Mouse (Mus musculus) heart, embryonic 11.5 days (tissue): ENCODE results near the gene Morn2. TPM values are rescaled to one million over a fixed set of nuclear protein-coding genes. Genes with fewer than 3 reads are reported as not detected.

Experiments used
- ATAC-seq: fragments of 200-750 bp; cut with Nextera tagmentation; replicated peaks from 2 replicates; pipeline ENCODE4 v1.8.0; 2017; ENCODE audit warnings: moderate library complexity; ENCODE audit not compliant: insufficient number of reproducible peaks, low FRiP score, low TSS enrichment
- H3K27ac ChIP-seq: fragments of 300-500 bp; sonication (generic); 2 replicates; pipeline ENCODE4 v1.5.1; 2014; ENCODE audit warnings: mild to moderate bottlenecking, low read depth, low read length
- H3K27me3 ChIP-seq: fragments of 300-500 bp; sonication (generic); 2 replicates; pipeline ENCODE4 v1.6.1; 2014; ENCODE audit warnings: mild to moderate bottlenecking, low read length, mixed read lengths; ENCODE audit not compliant: control insufficient read depth, insufficient read depth
- H3K36me3 ChIP-seq: fragments of 300-500 bp; sonication (generic); 2 replicates; pipeline ENCODE4 v1.6.1; 2014; ENCODE audit warnings: mild to moderate bottlenecking, low read length, moderate library complexity, mixed read lengths; ENCODE audit not compliant: control insufficient read depth, insufficient read depth
- H3K4me1 ChIP-seq: fragments of 300-500 bp; sonication (generic); 2 replicates; pipeline ENCODE4 v1.6.1; 2014; ENCODE audit warnings: low read length; ENCODE audit not compliant: control insufficient read depth, insufficient read depth
- H3K4me2 ChIP-seq: fragments of 300-500 bp; sonication (generic); 2 replicates; pipeline ENCODE4 v1.6.1; 2014; ENCODE audit warnings: mild to moderate bottlenecking, moderate library complexity
- H3K4me3 ChIP-seq: fragments of 300-500 bp; sonication (generic); 2 replicates; pipeline ENCODE4 v1.5.1; 2014; ENCODE audit warnings: low read depth, low read length
- H3K9ac ChIP-seq: fragments of 300-500 bp; sonication (generic); 2 replicates; pipeline ENCODE4 v1.6.1; 2014; ENCODE audit warnings: mild to moderate bottlenecking, low read depth, low read length, moderate library complexity
- H3K9me3 ChIP-seq: fragments of 300-500 bp; sonication (generic); replicated peaks from 2 replicates; pipeline ENCODE4 v1.6.1; 2016; ENCODE audit warnings: low read length; ENCODE audit not compliant: control insufficient read depth
- WGBS: fragments of 180-500 bp; shearing (Covaris S2); extraction: QIAGEN DNeasy Blood & Tissue Kit; methylation state at CpG from one replicate; pipeline ENCODE4 v1.1.7; 2014; ENCODE audit not compliant: insufficient replicate concordance; 5-methylcytosine and 5-hydroxymethylcytosine counted together
- polyA plus RNA-seq: library from polyadenylated mRNA; unstranded; fragments of >200 nt; fragmentation: Nextera tagmentation; extraction: Ambion mirVana; gene quantifications from 2 replicates; pipeline ENCODE4 v1.2.1, GENCODE M21; 2014

Morn2 gene
- 18.9 TPM in 2 replicates for polyA plus RNA-seq

DNA sequence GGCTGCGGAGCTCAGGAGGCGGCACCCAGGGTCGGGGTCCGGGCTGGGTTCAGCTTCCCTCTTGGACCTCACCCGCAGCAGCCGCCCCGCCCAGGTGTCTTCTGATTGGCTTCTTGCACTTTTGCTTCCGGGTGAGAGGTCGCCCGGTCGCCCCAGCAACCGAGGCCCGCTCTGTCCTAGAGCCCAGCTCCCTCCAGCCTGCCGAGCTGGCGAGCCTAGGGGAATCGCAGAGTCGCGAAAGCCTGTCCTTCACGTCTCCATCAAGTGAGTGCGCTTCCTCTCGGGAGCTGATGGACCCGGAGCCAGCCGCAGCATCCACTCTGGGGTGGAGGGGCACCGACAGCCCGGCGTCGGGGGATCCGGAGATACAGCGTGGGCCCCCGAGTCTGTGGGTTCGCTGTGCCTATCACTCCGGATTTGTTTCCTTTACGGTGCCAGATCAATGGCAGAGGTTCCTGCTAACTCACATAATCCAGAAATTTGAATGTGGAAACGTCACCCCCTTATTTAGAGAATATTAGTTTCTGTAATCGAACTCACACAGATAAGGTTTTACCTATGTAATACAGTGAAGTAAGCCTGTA is at the start of gene Morn2, which contains the start of gene Dhx57:
TSS of gene Morn2 (plus strand) at position 130 of the 584 bp plus-strand sequence.
TSS of gene Dhx57 (minus strand) at position 403 of the 584 bp plus-strand sequence.
- Histone ChIP-seq H3K9ac (peak within 1 kb of the TSS; percentile 91), H3K9me3 (no peaks in the 10 kb centered on the region)
- WGBS, result 1% methylated on average over 35 of the region's 35 CpGs

DNA sequence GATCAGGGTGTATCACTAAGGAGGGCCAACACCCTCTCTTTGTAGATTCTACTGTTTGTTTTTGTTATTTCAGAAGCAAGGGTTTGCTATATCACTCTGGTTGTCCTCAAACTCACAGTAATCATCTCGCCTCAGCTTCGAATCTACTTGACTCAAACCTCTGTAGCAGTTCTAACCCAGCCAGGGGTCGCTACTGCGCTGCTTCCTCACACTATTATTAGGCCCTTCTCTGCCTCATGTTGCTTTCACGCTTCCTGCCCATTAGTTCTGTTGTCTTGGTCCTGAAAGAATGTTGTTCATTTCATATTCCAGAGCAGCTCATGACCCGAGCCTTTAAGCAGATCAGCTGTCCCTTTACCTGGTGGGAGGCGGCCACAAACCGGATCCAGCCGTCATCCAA is 48.4 kb upstream of the Morn2 start:
- Histone ChIP-seq H3K4me1 (no peaks in the 10 kb centered on the region), H3K4me2 (no peak overlapping the region), H3K9ac (no peak overlapping the region), H3K27ac (no peak overlapping the region), H3K4me3 (no peak overlapping the region), H3K9me3 (no peaks in the 10 kb centered on the region), H3K36me3 (peaks cover 39% of the 10 kb centered on the region), H3K27me3 (no peaks in the 10 kb centered on the region)
- WGBS, result 87% methylated on average over 9 of the region's 9 CpGs
- no peak for ATAC-seq

More for the DNA sequence above, at the start of gene Morn2, which contains the start of gene Dhx57:
- ATAC-seq, result peak; percentile 99
- Histone ChIP-seq H3K4me2 (peak within 1 kb of the TSS; percentile 83), H3K4me3 (peak within 1 kb of the TSS; percentile 82), H3K27me3 (no peaks in the 10 kb centered on the region), H3K4me1 (peaks cover 5% of the 10 kb centered on the region; the same call in 1 of the 2 replicates), H3K27ac (peak within 1 kb of the TSS; percentile 81), H3K36me3 (no peaks in the 10 kb centered on the region)

DNA sequence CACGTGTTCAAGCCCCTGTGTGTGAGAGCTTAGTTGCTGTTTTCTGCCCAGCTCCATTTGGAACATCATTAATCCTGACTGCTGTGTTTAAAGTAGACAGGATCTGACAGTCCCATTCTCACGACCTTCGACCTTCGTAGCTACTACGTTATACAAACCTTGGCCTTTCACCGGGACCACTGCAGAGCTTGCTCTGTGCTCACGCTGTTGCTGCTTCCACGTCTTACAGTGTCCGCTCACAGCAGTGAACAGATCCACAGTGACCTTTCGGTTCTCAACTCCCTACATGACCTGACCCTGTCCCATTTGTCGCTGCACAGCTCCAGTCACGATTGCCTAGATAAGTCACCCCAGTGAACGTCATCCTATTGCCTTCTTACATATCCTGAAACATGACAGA is 46.9 kb upstream of the Morn2 start:
- peaks cover 40% of the 10 kb centered on the region for H3K36me3 ChIP-seq

DNA sequence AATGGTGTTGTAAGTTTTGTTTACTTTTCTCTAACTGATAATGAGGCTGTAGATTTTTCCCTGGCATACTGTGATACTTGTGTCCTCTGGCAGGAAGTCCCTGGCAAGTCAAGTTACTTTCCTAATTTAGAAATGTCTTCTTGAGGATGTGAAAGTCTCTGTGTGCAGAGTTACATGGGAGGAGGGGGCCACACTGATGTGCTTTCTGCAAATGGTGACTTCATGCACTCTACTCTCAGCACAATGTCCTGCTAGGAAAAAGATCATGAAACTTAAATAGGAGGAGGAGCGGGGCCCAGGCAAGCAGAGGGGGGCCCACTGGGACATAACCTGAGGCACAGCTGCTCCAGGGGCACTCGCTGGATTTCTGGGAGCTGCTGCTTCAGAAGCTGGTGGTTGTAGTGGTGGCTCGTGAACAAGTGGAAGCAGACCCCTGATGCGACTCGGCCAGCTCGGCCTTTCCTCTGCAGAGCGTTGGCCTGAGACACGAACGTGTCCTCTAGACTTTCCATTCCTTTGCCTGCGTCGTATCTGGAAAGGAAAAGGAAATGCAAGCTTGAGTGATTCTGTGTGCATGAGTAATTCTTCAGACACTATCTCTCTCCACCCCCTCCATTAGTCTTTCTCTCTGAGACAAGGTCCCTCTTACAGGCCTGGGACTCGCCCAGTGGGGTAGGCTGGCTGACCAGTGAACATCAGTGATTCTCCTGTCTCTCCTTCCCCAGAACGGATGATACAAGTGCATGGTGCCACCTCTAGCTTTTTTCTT is 37.1 kb upstream of the Morn2 start:
- no peak; the same call in 1 of the 2 replicates for ATAC-seq
- peak overlapping the region; percentile 89 for H3K27ac ChIP-seq
- H3K4me1 ChIP-seq, result peaks cover 14% of the 10 kb centered on the region

More for the DNA sequence above, 46.9 kb upstream of the Morn2 start:
- ATAC-seq, result no peak
- H3K4me1 ChIP-seq, result no peaks in the 10 kb centered on the region
- no peaks in the 10 kb centered on the region for H3K9me3 ChIP-seq
- H3K4me2 ChIP-seq, result no peak overlapping the region
- no peak overlapping the region for H3K27ac ChIP-seq
- H3K9ac ChIP-seq, result no peak overlapping the region
- no peak overlapping the region for H3K4me3 ChIP-seq
- 69% methylated on average over 13 of the region's 13 CpGs for WGBS
- no peaks in the 10 kb centered on the region for H3K27me3 ChIP-seq

DNA sequence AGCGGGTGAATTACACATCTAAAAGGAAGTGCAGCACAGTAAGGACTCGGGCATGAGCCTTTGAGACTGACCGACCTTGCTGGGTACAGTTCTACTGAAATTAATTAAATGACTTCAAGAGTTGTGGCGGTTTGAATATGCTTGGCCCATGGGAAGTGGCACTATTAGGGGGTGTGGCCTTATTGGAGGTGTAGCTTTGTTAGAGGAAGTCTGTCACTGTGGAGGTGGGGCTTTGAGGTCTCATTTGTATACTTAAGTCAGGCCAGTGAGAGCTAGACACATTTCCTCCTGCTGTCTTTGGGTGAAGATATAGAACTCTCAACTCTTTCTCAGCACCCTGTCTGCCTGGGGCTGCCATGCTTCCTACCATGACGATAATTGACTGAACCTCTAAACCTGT is 35.6 kb upstream of the Morn2 start:
- H3K27me3 ChIP-seq, result no peaks in the 10 kb centered on the region
- H3K4me2 ChIP-seq, result no peak overlapping the region; the same call in 1 of the 2 replicates
- H3K9ac ChIP-seq, result no peak overlapping the region
- no peak for ATAC-seq
- H3K27ac ChIP-seq, result peak overlapping the region; percentile 81
- peaks cover 46% of the 10 kb centered on the region for H3K36me3 ChIP-seq
- peaks cover 14% of the 10 kb centered on the region for H3K4me1 ChIP-seq
- H3K9me3 ChIP-seq, result peaks cover 4% of the 10 kb centered on the region; the same call in 1 of the 2 replicates
- H3K4me3 ChIP-seq, result no peak overlapping the region
- 89% methylated on average over 5 of the region's 5 CpGs for WGBS

More for the DNA sequence above, 37.1 kb upstream of the Morn2 start:
- Histone ChIP-seq H3K36me3 (peaks cover 45% of the 10 kb centered on the region), H3K27me3 (no peaks in the 10 kb centered on the region), H3K9ac (0 out of 2 replicates have a peak overlapping the region, but pooled peaks have one; percentile 3), H3K9me3 (peaks cover 4% of the 10 kb centered on the region; the same call in 1 of the 2 replicates), H3K4me3 (no peak overlapping the region), H3K4me2 (0 out of 2 replicates have a peak overlapping the region, but pooled peaks have one; percentile 11)
- 57% methylated on average over 13 of the region's 13 CpGs for WGBS

DNA sequence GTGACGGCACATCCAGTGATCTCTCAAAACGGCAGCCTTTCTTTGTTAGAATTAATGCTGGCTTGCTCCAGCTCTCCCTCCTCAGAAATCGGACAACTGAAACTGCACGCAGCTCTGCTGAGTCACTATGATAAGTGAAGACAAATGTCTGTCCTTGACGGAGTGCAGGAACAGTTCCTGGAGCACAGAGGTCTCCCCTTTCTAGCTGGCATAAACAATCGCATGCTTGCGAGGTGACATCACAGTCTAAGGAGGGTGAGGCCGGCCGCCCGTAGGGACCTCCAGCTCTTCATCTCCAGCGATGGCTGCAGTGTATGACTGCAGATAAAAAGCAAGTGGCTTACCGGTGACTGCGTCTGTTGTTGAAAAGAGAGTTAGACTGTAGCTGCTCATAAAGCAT is 34.8 kb upstream of the Morn2 start:
- peak overlapping the region; percentile 81 for H3K27ac ChIP-seq
- H3K4me3 ChIP-seq, result no peak overlapping the region
- peak overlapping the region; percentile 23 for H3K4me2 ChIP-seq
- H3K27me3 ChIP-seq, result no peaks in the 10 kb centered on the region
- WGBS, result 10% methylated on average over 13 of the region's 13 CpGs
- peaks cover 4% of the 10 kb centered on the region; the same call in 1 of the 2 replicates for H3K9me3 ChIP-seq
- ATAC-seq, result peak; percentile 87
- peaks cover 45% of the 10 kb centered on the region for H3K36me3 ChIP-seq
- H3K9ac ChIP-seq, result peak overlapping the region; percentile 0
- peaks cover 14% of the 10 kb centered on the region for H3K4me1 ChIP-seq

DNA sequence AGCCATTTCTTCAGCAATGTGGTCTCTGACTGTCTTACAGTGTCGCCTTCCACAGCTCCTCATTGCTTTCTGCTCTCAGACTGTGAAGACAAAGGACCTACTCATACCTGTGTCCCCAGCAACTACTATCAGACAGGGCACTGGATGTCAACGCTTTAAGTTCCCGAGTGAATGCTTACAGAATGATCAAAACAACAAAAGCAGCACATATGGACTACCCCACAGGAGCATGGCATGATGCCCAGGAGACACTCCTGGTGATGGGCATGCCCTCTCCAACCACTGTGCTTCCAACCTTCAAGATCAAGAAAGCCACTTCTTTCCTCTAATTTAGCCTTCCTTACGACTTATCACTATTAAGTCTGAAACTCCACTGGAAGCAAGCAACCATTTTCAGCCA is 22.9 kb upstream of the Morn2 start:
- Histone ChIP-seq H3K27me3 (no peaks in the 10 kb centered on the region), H3K36me3 (peaks cover 35% of the 10 kb centered on the region)
- 90% methylated on average over 4 of the region's 4 CpGs for WGBS

DNA sequence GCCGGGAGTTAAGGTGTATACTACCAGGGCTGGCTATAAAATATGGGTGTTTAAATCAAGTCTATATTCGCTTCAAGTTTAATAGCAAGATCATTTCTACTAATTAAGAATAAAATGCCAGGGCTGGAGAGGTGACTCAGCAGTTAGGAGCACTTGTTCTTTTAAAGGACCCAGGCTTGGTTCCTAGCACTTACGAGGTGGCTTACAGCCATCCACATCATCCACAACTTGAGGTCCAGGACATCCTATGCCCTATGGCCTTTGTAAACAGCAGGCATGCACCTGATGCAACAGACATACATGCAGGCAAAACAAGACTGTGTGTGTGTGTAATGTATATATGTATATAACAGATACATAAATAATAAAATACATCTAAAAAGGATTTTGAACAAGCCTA is 21.9 kb upstream of the Morn2 start:
- Histone ChIP-seq H3K27me3 (no peaks in the 10 kb centered on the region), H3K36me3 (peaks cover 38% of the 10 kb centered on the region), H3K27ac (no peak overlapping the region), H3K9ac (no peak overlapping the region), H3K4me1 (no peaks in the 10 kb centered on the region), H3K4me3 (no peak overlapping the region), H3K9me3 (no peaks in the 10 kb centered on the region), H3K4me2 (no peak overlapping the region)
- ATAC-seq, result no peak
- 93% methylated on average over 3 of the region's 3 CpGs for WGBS

More for the DNA sequence above, 22.9 kb upstream of the Morn2 start:
- Histone ChIP-seq H3K4me1 (no peaks in the 10 kb centered on the region), H3K4me3 (no peak overlapping the region), H3K9me3 (no peaks in the 10 kb centered on the region), H3K4me2 (no peak overlapping the region), H3K9ac (no peak overlapping the region), H3K27ac (no peak overlapping the region)
- no peak for ATAC-seq
